Mouse (Mus musculus) embryonic stem cell, embryonic (primary cell): ENCODE results near the gene Aqp9.

Experiments
- CTCF ChIA-PET, 4 experiments: fragments of 300-600 bp in 2 of 4; fragments of 350-600 bp in 2 of 4; sonication (Branson Sonifier 250); formaldehyde crosslinking; loops; one replicate each; lab custom pipeline; 2022; ENCODE audit warnings: inconsistent platforms in 2 of 4; lab: Charles Lee
- POLR2A ChIA-PET, 4 experiments: fragments of 300-600 bp in 2 of 4; fragments of 350-600 bp in 2 of 4; sonication (Branson Sonifier 250); formaldehyde crosslinking; loops; one replicate each; lab custom pipeline; 2022; ENCODE audit warnings: antibody characterized with exemption in 4 of 4, inconsistent platforms in 1 of 4; lab: Charles Lee

Gene Aqp9

DNA sequence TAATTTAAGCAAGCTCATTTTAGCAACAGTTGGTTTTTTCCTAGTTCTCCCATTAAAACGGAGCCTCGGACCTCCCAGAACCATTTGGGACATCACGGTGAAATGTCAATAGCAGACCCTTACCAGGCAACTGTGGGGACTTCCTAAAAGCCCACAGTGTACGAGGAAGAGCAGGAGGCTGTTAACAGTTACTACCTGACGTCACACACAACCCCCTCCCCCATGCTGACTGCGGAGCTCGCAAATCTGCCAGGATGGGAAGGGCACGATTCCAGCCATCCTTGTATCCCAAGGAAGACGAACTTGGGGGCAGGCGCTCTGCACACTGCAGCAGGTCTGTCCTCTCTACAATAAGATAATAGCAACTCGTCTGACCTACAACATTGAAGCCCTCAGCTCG, at the start of gene Aqp9:
Gene Aqp9 (minus strand): TSS at position 172 of the 400 bp plus-strand sequence.
- CTCF ChIA-PET = interaction anchor here in 3 of 4 experiments (0.8 to 1.5 kb wide), 5 partner anchors 9 to 152 kb away, joined by 3 read pairs; no protein-coding TSS in a partner anchor

DNA sequence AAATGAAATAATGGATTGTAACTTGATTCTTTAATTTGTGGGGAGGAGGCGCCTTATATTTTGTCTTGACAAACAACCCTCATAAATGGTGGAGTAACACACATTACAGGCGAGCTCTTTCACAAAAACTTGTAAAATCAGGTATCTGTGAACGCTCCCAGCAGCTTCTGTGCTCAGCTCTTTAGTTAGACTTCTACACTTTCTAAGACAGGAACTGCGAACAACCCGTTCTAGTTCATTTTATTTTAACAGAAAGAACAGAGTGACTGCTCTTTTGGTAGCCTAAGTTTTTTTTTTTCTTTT, 49.3 kb upstream of the Aqp9 start:
- POLR2A ChIA-PET = interaction anchor here in 2 of 4 experiments (0.6 to 1.6 kb wide), 5 partner anchors 10 to 1120 kb away, joined by 3 to 10 read pairs (median 3); no protein-coding TSS in a partner anchor
- CTCF ChIA-PET = interaction anchor here in 3 of 4 experiments (0.6 to 1.9 kb wide), 5 partner anchors 10 to 546 kb away, joined by 3 to 5 read pairs (median 3); no protein-coding TSS in a partner anchor

More for the DNA sequence above, at the start of gene Aqp9:
- POLR2A ChIA-PET = interaction anchor here in 3 of 4 experiments (0.6 to 1.5 kb wide), 5 partner anchors 9 to 164 kb away, joined by 3 to 5 read pairs (median 3); no protein-coding TSS in a partner anchor

DNA sequence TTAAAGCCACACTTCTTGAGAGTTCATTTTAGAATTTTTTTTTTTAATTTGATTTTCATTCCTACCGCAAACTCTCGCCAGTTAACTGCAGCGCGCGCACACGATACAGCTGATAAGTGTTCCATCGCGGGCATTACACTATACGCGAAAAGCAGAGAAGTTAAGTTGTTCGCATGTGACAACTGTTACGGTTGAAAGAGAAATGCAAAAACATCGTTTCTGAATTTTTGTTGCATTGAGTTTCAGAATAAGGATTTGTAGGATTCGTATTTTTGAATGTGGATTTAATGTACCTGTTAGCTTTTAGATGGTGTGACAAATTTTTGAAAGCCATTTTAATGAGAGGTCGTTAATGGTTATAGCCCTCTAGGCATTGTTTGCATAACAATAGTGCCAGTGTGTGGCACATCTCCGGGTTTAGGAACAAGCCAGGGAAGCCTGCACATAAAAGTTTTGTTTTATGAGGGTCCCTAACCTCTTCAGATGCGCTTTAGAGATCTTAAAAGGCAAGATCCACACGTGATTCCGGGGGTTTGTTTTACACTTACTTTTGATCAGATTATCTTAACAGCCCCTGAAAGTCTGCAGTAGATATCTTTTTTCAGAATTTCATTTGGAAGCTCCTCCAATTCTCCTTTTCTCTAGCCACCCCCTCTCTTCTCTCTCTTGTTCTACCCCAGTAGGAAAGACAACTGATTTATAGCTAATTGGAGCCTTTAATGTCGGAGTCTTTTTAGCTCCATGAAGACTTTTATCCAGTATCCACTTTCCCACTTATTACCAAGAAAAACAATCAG, 48.7 kb upstream of the Aqp9 start:
- ChIA-PET POLR2A (interaction anchor here in 2 of 4 experiments (0.6 to 1.6 kb wide), 5 partner anchors 10 to 1121 kb away, joined by 3 to 10 read pairs (median 3); no protein-coding TSS in a partner anchor), CTCF (interaction anchor here in 3 of 4 experiments (0.6 to 1.9 kb wide), 5 partner anchors 10 to 545 kb away, joined by 3 to 5 read pairs (median 3); no protein-coding TSS in a partner anchor)

DNA sequence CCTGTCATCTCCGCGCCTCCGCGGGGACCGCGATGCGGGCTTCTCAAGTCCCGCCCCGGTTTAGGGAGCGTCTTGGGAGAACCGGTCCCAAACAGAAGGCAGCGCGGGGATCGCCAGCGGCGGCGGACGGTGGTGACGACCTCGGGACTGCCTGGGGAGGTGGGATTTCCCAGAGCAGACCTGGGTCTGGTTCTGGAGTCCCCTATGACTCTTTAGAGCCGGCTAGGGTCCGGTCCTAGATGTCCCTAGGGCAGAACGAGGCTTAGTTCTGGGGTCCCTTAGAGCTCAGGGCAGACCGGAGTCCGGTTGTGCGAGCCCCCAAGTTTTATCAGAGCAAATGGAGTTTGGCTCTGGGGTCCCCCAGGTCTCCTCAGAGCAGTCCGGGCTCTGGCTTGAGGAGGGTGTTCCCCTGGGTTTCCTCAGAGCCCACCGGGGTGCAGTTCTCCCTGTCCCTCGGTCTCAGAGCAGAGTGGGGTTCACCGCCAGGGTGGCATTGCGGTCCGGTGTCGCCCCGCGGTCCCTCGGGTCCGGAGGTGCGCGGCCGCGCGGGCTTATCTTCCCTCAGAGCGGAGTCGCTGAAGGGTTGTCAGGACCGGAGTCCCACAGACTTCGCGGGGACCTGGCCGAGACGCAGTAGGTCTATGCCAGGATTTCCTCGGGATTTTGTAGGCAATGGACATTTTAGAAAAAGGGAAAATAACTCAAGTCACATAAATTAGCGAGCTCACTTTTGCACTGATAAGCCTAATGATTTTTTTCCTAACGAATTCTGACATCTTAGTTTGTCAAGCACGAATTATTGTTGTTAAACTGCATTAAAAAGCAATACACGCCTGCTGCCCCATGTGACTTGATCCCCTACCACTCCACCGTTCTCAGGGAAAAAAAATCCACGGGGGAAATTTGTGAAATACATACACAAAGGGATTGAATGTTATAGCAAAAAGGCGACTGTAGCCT, 47.8 kb upstream of the Aqp9 start:
- POLR2A ChIA-PET = interaction anchor here in 2 of 4 experiments (0.6 to 1.8 kb wide), 5 partner anchors 11 to 541 kb away, joined by 3 to 10 read pairs (median 3); no protein-coding TSS in a partner anchor

DNA sequence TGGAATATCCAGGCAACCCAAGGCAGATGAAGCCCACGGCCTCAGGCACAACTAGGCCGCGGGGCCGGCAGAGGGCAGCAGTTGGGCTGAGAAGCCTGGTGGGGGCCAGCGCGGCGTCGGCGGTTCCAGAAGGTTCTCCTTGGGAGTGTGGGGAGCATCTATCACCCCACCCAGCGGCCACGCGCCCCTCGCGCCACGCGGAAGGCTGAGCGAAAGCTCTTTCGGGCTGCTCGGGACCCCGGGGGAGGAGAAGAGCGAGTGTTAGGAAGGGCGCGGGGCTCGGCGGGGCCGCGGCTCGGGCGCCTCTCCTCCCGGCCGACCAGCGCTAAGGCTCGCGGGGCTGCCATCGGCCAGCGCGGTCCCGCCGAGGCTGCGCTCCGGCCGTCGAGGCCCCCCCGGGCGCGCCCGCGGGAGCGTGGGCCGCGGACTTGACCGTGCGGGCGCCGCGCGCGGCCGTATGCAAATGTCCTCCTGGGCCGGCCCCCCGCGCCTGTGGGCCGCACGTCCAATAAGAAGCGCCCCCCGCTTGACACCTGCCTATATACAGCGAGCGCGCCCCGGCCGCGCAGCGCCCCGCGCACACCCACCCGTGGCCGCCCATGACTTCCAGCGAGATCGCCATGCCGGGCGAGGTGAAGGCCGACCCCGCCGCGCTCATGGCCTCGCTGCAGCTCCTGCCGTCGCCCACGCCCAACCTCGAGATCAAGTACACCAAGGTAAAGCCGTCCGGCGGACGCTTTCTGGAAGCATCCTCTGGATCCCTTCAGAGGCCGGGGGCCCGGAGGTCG, 47.0 kb upstream of the Aqp9 start, which contains the start of gene Aldh1a2:
Gene Aldh1a2 (plus strand): TSS at position 542 of the 788 bp plus-strand sequence.
- CTCF ChIA-PET = interaction anchor here in 2 of 4 experiments (0.6 to 1.0 kb wide), 2 partner anchors 402 to 408 kb away, joined by 3 read pairs; no protein-coding TSS in a partner anchor

More for the DNA sequence above, 47.8 kb upstream of the Aqp9 start:
- CTCF ChIA-PET = interaction anchor here in 1 of 4 experiments (1.0 to 1.9 kb wide), 3 partner anchors 27 to 408 kb away, joined by 3 to 5 read pairs (median 3); no protein-coding TSS in a partner anchor

DNA sequence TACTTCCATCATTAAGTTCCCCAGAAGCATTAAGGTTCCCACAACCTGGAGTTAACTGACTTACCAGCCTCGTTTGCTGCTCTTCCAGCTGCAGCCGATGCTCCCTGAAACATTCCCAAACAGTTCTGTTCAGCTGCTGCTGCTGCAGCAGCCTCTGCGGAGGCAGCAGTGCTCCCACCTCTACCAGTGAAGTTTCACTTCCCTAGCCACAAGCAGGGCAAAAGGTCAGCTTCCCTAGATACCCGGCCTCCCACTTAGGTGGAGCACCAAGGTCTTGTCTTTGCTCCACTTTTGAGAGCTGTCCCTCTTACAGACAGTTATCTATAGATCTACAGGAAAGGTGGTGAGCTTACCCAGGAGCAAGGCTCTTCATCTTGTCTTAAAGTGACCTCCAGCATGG, 45.2 kb upstream of the Aqp9 start:
- ChIA-PET CTCF (interaction anchor here in 3 of 4 experiments (0.8 to 2.6 kb wide), 6 partner anchors 25 to 254 kb away, joined by 3 to 7 read pairs (median 3); no protein-coding TSS in a partner anchor), POLR2A (no interaction called here)

More for the DNA sequence above, 47.0 kb upstream of the Aqp9 start, which contains the start of gene Aldh1a2:
- POLR2A ChIA-PET = interaction anchor here in 2 of 4 experiments (1.0 to 1.8 kb wide), 3 partner anchors 11 to 104 kb away, joined by 3 to 4 read pairs (median 3); no protein-coding TSS in a partner anchor

DNA sequence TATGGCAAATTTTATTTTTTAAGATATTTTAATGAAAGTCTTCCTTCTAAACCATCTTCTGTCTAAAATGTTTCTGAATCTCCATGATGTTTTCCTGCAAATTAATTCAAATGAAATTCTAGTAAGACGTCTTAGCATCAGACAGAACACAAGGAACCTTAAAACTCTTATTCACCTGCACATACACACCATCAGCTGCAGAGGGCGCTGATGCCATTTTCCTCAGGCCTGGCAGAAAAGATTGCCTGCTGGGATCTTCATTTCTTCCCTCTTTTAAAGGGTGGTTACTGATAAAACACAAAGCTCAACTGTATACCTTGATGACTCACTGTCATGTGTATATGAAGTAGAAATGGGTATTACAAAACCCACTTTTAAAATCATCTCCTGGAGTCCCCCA, 42.4 kb upstream of the Aqp9 start:
- POLR2A ChIA-PET = interaction anchor here in 1 of 4 experiments (2.0 kb wide), 1 partner anchor 16 kb away, joined by 7 read pairs; no protein-coding TSS in a partner anchor

DNA sequence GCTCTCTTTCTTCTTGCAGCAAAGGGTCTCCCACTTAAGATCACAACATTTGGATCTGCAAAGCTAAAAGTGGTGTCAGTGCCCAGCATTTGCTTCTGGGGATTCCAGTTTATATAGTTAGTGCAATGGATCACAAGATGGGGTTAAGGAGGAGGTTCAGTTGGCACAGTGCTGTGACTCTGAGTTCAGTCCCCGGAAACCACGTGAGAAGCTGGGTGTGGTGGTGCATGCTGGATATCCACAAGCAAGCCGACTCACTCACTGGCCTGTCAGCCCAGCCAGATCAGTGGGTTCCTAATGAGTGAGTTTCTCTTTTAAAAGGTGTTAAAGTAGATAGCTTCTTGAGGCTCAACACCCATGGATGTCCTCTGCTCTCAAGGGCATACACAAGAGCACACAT, 40.8 kb upstream of the Aqp9 start:
- ChIA-PET POLR2A (interaction anchor here in 1 of 4 experiments (0.6 kb wide), 1 partner anchor 421 kb away, joined by 4 read pairs; no protein-coding TSS in a partner anchor), CTCF (interaction anchor here in 2 of 4 experiments (1.0 to 2.9 kb wide), 4 partner anchors 20 to 405 kb away, joined by 3 to 32 read pairs (median 5); no protein-coding TSS in a partner anchor)

More for the DNA sequence above, 42.4 kb upstream of the Aqp9 start:
- CTCF ChIA-PET = interaction anchor here in 3 of 4 experiments (0.6 to 3.0 kb wide), 23 partner anchors 8 to 406 kb away, joined by 3 to 32 read pairs (median 5); no protein-coding TSS in a partner anchor

DNA sequence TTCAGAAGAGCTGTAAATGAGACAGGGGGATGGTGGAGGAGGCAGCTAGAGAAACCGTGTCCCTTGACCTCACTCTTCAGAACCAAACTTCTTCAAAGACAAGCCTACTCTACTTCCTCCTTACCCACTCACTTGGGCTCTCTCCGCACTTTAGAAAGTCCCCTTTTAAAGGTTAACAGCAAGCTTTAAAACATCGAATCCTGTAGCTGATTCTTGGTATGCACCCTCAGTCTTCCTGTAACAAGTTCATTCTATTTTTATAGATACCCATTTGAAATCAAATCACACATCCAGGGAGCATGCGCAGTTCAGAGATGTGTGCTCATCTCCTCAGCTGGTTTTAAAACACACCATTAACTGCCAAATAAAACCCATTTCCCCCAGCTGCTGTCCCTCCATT, 33.8 kb upstream of the Aqp9 start:
- CTCF ChIA-PET = interaction anchor here in 3 of 4 experiments (0.6 to 2.0 kb wide), 5 partner anchors 9 to 197 kb away, joined by 3 to 13 read pairs (median 4); no protein-coding TSS in a partner anchor
- POLR2A ChIA-PET = interaction anchor here in 3 of 4 experiments (0.5 to 0.7 kb wide), 3 partner anchors 13 to 273 kb away, joined by 3 to 4 read pairs (median 3); no protein-coding TSS in a partner anchor

DNA sequence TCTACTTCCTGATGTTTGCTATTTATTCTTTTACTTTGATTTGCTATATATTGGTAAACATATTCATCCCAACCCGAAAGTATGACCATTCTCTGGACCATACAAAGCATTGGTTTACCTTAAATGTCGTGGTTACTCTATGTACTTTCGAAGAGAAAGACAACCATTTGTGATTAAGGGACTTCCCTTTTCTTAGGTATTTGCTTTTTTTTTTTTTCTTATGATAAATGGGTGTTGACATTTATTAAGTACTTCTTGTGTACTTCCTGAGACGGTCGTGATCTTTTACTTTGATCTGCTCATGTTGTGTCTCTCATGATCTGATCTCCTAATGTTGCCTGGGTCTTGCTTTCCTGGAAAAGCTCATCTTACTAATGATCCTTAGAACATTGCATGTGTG, 30.3 kb upstream of the Aqp9 start:
- POLR2A ChIA-PET = interaction anchor here in 2 of 4 experiments (1.4 to 1.9 kb wide), 2 partner anchors 10 kb away, joined by 3 to 5 read pairs; no protein-coding TSS in a partner anchor
- CTCF ChIA-PET = interaction anchor here in 2 of 4 experiments (3.3 to 3.4 kb wide), 2 partner anchors 10 kb away, joined by 23 to 36 read pairs; no protein-coding TSS in a partner anchor

DNA sequence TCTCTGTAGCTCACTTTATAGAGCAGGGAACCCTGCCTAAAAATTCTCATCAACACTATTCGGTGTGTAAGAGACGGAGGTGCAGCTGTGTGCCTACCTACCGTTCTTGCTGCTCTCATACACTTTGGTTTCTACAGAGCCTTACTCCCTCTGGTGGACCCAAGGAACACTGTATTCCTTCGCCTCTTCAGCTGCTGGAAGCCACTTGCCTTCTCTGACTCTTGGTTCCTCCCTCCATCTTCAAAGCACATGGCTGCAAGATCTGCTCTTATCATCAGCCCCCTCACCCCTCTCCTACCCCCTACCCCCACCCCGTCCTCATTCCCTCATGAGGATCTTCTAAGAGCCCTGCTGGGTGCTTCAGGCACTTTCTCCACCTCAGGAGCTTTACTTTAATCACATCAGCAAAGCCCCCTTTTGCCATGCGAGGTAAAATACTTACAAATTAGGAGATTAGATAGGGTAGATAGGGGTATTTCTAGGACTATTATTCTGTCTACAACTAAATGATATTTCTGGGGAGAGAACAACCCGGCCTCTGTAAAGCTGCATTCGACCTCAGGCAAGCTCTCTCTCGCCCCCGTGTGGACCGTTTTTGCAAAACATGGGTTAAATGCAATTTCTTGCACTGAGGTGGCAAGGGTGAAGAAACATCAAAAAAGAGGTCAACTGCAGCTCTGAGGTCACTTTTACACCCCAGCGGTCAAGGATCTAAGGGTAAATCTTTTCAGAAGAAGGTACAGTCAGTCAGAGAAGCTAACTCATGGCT, 20.3 kb upstream of the Aqp9 start:
- ChIA-PET CTCF (interaction anchor here (0.5 to 2.2 kb wide), 103 partner anchors 9 to 1900 kb away, joined by 3 to 97 read pairs (median 4); partner anchors contain the start of genes Aqp9 (in 3 of the 4), Gm10642 (in 1 of the 4) and Mindy2 (in 1 of the 4)), POLR2A (interaction anchor here in 3 of 4 experiments (0.5 to 2.0 kb wide), 21 partner anchors 9 to 212 kb away, joined by 3 to 8 read pairs (median 4); partner anchors contain the start of gene Aqp9 (in 1 of the 3))

DNA sequence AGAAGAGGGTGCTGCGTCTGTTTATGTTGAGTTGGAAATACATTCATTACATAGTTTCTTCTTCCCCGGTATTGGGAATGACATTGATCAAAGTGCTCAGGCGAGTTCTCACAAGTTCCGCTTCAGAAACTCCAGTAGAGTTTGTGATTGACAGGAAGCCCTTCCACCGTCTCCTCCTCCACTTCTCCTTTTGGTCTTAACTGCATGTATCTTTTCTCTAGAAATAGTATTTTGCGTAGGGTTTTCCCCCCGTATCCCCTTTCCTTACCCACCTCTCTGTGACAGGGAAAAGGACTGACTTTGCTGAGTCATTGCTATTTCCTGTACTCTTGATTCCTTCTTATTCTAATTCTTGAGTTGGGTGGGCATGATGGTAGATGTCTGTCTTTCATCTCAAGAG, 18.9 kb upstream of the Aqp9 start:
- POLR2A ChIA-PET = interaction anchor here in 2 of 4 experiments (0.9 to 2.0 kb wide), 4 partner anchors 10 to 32 kb away, joined by 3 to 8 read pairs (median 6); no protein-coding TSS in a partner anchor
- CTCF ChIA-PET = interaction anchor here (0.6 to 2.2 kb wide), 10 partner anchors 10 to 60 kb away, joined by 3 to 97 read pairs (median 20); no protein-coding TSS in a partner anchor

DNA sequence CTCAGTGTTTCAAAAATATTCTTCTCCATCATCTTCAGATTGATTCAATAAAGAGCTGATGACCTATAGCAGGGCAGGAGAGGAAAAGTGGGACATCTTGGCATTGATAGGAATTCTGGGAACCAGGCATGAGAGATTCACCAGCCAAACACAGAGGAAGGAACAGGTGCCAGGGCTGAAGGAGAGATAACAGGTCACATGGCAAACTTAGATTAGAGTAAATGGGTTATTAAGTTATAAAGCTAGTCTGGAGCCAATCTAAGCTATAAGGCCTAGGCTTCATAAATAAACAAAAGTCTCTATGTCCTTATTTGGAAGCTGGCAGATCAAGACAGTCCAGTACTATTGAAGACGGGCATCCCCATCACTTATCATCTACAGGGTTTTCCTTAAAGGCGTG, 17.3 kb upstream of the Aqp9 start:
- ChIA-PET POLR2A (interaction anchor here in 1 of 4 experiments (1.4 kb wide), 1 partner anchor 56 kb away, joined by 3 read pairs; no protein-coding TSS in a partner anchor), CTCF (interaction anchor here in 1 of 4 experiments (0.5 kb wide), 1 partner anchor 299 kb away, joined by 5 read pairs; no protein-coding TSS in a partner anchor)

DNA sequence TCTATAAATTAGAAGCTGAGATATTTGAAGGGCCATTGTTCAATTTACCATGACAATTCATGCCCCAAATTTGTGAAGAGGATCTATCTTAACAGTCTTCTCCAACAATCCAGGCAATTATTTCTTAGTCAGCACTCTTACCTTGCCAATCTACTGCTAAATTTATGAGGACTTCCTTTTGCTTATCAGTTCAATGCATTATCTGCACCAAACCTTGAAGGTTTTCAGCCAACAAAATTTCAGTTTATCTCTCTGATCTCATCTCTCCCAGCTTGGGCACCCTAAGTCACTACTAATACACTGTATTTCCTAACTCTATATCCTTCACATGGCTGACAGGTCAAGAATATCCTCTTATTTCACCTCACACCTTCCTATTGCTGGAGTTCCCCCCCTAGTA, 16.8 kb upstream of the Aqp9 start:
- ChIA-PET POLR2A (interaction anchor here in 1 of 4 experiments (1.4 kb wide), 1 partner anchor 30 kb away, joined by 3 read pairs; no protein-coding TSS in a partner anchor), CTCF (interaction anchor here in 1 of 4 experiments (0.5 kb wide), 1 partner anchor 56 kb away, joined by 8 read pairs; no protein-coding TSS in a partner anchor)
